Mouse (Mus musculus) Patski (cell line): ENCODE results near the gene Rras. TPM values are rescaled to one million over a fixed set of nuclear protein-coding genes. Genes with fewer than 3 reads are reported as not detected.
A peak's percentile ranks its signal among the peaks of the same experiment; 100 is the strongest.

Experiments used
- ATAC-seq: fragments of 100-300 bp; one replicate; pipeline ENCODE4 v1.8.0; 2021
- CTCF ChIA-PET: fragments of 350-600 bp; sonication (Branson Sonifier 250); formaldehyde crosslinking; loops from one replicate; lab custom pipeline; 2022; ENCODE audit warnings: inconsistent platforms; lab: Charles Lee
- POLR2A ChIA-PET: fragments of 350-600 bp; sonication (Branson Sonifier 250); formaldehyde crosslinking; loops from one replicate; lab custom pipeline; 2022; ENCODE audit warnings: antibody characterized with exemption, inconsistent platforms; lab: Charles Lee
- DNase-seq: peaks from one replicate; pipeline ENCODE4 v3.0.0-alpha.2; 2011; ENCODE audit warnings: low read depth, low spot score
- H3K27me3 ChIP-seq: fragments of 371-371 bp; one replicate; pipeline ENCODE4 v1.5.1; 2021
- CTCF ChIP-seq: fragments of 100-300 bp; IDR thresholded peaks from one replicate; pipeline ENCODE4 v1.5.1; 2021
- in situ Hi-C: fragments of 300-500 bp; cut with MboI; formaldehyde crosslinking; loops from 3 replicates; pipeline ENCODE4 v1.11.1; 2018; ENCODE audit warnings: low pct_unique_long_range_greater_than_20kb, mixed read lengths
- polyA plus RNA-seq: library from polyadenylated mRNA; unstranded; gene quantifications from one replicate; pipeline ENCODE4 v1.2.3, GENCODE M21; 2021

Rras gene
- polyA plus RNA-seq, 1 experiment from 2014 or later, result 78.9 TPM

- ATAC-seq, result peak; percentile 36
- no peaks in the 10 kb centered on the region for H3K27me3 ChIP-seq
- in situ Hi-C loops, result no loop called here
- ChIA-PET POLR2A (interaction anchor here (1.1 kb wide), 2 partner anchors 24 to 55 kb away, joined by 3 read pairs; no protein-coding TSS in a partner anchor), CTCF (no interaction called here)
- no peak for DNase-seq
- TF ChIP-seq CTCF, result no peak
Measured at GRCm38 (mm10) chr7:45050945-45051600, 33.3 kb downstream of the Rras start.

GRCm38 (mm10) chr7:45051601-45051974 lies 33.8 kb downstream of the Rras start:
- DNase-seq, result no peak
- CTCF ChIA-PET, result no interaction called here
- ATAC-seq, result no peak
- in situ Hi-C loops, result no loop called here
- H3K27me3 ChIP-seq, result no peaks in the 10 kb centered on the region
- TF ChIP-seq CTCF, result no peak
- POLR2A ChIA-PET, result interaction anchor here (0.6 to 1.1 kb wide), 3 partner anchors 11 to 55 kb away, joined by 3 read pairs; partner anchors contain the start of genes Nosip and Prrg2

GRCm38 (mm10) chr7:45052181-45052861 lies 34.6 kb downstream of the Rras start:
- no peak for TF ChIP-seq CTCF
- CTCF ChIA-PET, result no interaction called here
- ATAC-seq, result no peak
- in situ Hi-C loops, result no loop called here
- DNase-seq, result no peak
- POLR2A ChIA-PET, result interaction anchor here (0.6 to 1.7 kb wide), 6 partner anchors 10 to 56 kb away, joined by 3 to 5 read pairs (median 3); partner anchors contain the start of genes Nosip and Prrg2
- H3K27me3 ChIP-seq, result no peaks in the 10 kb centered on the region

- no peaks in the 10 kb centered on the region for H3K27me3 ChIP-seq
- no peak for TF ChIP-seq CTCF
- POLR2A ChIA-PET, result interaction anchor here (0.8 to 1.7 kb wide), 3 partner anchors 15 to 36 kb away, joined by 3 to 5 read pairs (median 4); no protein-coding TSS in a partner anchor
- ATAC-seq (peak; percentile 6), DNase-seq (no peak)
- in situ Hi-C loops, result no loop called here
- CTCF ChIA-PET, result no interaction called here
Measured at GRCm38 (mm10) chr7:45052862-45053116, 35.0 kb downstream of the Rras start, which contains the start of gene Prr12. TSS of gene Prr12 (minus strand) at chr7:45052881.

DNA sequence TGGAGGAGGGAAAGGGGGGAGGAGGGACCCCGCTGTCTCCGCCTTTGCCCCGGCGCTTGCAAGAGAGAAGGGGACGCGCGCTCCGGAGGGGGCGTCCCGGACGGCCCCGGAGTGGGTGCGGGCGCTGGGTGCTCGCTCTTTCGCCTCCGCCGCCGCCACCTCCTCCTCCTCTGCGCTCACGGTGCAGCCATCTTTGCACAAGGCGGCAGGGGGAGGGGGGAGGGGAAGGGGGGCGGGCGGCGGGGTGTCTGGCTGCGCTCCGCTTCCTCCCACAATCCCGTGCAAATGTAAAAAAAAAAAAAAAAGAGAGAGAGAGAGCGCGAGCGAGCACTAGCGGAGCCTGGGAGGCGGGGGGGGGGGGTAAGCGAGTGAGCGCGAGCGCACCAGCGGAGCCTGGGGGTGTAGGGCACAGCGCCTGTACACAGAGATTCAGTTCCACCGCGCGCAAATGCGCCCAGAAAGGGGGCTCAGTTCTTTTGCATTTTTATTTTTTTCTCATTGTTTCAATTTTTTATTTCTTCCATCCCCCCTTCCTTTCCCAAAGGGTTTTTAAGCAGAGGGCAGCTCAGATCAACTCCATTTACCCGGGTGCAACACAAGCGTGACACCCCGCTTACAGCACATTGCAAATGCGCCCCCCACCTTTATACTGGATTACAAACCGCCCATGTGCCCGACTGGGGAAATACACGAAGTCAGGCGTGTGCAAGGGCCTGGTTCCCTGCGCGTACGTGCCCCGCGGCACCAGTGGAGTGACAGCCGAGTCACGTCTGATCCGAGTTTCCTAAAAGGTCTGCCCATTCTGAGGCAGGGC lies 35.6 kb downstream of the Rras start:
- TF ChIP-seq CTCF, result no peak
- ChIA-PET POLR2A (interaction anchor here (1.0 to 1.7 kb wide), 4 partner anchors 15 to 36 kb away, joined by 3 to 5 read pairs (median 4); no protein-coding TSS in a partner anchor), CTCF (interaction anchor here (1.0 to 1.2 kb wide), 2 partner anchors 15 kb away, joined by 5 to 7 read pairs; no protein-coding TSS in a partner anchor)
- no peak for DNase-seq
- in situ Hi-C loops, result no loop called here
- peak; percentile 14 for ATAC-seq
- H3K27me3 ChIP-seq, result no peaks in the 10 kb centered on the region

DNA sequence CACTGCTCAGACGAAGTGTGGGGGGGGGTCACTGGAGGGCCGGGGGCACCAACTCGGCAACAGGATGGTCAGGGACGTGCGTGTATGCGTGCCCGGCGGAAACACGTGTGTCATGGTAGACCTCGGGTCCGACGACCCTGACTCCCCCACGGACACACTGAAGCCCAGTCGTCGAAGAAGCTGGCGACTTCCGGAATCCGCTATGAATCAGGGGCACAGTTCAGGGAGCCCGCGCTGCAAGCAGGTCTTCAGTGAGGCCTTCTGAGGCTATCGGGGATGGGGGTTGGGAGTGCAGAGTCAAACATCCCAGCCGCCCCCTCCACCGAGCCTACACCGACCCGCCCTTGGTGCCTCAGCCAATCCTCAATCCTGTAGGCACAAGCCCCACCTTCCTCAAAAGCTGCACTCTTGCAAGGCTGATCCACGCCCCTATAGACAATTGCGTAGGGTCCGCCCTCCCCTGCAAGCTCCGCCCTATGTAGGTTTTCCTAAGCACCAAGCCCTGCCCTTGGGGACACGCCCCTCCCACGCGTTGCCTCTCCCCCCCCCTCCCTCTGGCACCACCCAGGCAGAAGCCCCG lies 36.3 kb downstream of the Rras start:
- POLR2A ChIA-PET, result interaction anchor here (1.0 to 1.1 kb wide), 2 partner anchors 18 to 21 kb away, joined by 3 to 5 read pairs; no protein-coding TSS in a partner anchor
- no peaks in the 10 kb centered on the region for H3K27me3 ChIP-seq
- in situ Hi-C loops, result no loop called here
- DNase-seq (peak; percentile 87), ATAC-seq (peak; percentile 81)
- TF ChIP-seq CTCF, result no peak
- CTCF ChIA-PET, result interaction anchor here (1.0 to 1.2 kb wide), 2 partner anchors 15 to 16 kb away, joined by 5 to 7 read pairs; no protein-coding TSS in a partner anchor

DNA sequence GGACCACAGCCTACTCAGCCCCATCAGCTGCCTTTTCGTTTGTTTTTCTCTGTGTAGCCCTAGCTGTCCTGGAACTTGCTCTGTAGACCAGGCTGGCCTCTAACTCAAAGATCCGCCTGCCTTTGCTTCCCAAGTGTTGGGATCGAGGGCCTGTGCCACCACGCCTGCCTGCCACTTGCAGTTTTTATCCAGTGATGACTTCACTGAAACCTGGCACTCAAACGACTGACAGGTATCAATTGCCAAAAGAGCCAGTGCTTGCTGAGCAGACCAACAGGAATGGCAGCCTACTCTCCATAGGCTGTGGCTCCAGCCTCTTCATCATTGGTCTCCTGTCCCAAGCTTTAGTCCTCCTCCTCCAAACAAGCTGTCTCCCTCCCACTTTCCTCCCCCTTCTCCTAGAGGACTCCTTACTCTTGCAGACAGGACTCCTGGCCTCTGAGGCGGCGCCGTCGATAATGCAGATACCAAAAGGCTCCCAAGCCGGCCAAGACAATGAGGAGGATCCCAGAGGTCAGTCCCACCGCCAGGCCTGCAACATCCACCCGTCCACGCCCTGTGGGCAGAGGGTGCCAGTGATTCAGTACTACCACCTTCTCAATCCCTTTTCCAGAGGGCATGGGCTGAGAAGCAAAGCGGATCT lies 38.7 kb downstream of the Rras start:
- no peaks in the 10 kb centered on the region for H3K27me3 ChIP-seq
- TF ChIP-seq CTCF, result no peak
- in situ Hi-C loops, result no loop called here
- POLR2A ChIA-PET, result interaction anchor here (1.0 kb wide), 1 partner anchor 42 kb away, joined by 3 read pairs; no protein-coding TSS in a partner anchor
- DNase-seq, result no peak
- ATAC-seq, result no peak
- CTCF ChIA-PET, result no interaction called here

DNA sequence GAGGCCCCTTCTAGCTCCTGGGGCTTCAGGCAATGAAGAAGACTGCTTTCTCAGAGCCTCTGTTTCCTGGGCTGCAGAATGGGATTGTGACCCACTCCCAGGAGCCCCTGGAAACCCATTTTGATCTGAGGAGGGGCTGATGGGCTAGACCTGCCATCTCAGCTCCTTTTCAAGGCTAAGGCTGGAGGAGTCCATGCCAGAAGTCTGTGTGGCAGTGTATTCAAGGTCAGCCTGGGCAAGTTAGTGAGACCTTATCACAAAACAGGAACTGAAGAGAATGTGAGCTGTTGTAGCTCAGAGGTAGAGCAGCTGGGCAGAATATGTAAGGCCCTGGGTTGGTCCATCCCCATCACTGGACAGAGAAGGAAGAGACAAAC lies 39.2 kb downstream of the Rras start:
- ATAC-seq (no peak), DNase-seq (no peak)
- no peak for TF ChIP-seq CTCF
- in situ Hi-C loops, result no loop called here
- CTCF ChIA-PET, result no interaction called here
- no peaks in the 10 kb centered on the region for H3K27me3 ChIP-seq
- POLR2A ChIA-PET, result no interaction called here
